17 mouse cellular contexts compared by ENCODE assay signal in the genomic region with DNA sequence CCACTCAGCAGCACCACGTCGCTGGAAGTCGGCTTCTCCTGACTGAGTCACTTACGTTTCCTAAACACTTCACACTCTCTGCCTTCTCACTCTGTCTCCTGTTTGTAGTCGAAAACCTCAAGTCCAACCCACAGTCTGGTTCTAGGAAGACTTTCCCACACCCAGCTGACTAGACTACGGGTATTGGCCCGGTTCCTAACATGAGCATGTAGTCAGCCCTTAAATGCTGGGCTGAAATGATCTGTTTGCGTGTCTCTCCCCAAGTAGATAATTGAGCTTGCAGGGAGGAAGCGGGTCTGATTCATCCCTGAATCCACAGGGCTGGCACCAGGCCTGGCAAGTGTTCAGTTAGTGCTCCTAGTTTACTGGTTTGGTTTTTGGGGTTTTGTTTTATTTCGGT. TPM values are rescaled to one million over a fixed set of nuclear protein-coding genes. Genes with fewer than 3 reads are reported as not detected.
DNase-seq lines count a peak whose midpoint lies in the region; ATAC-seq and TF ChIP-seq lines count a peak whose summit lies in the region.
"Had no signal": no experiment of that assay in that cellular context is flagged by ENCODE, and none has a peak within 500 bp of the region (broad histone marks: within the 10 kb centered on the region; RNA-seq: fewer than 3 reads in every experiment).

No protein-coding gene starts in this region.

- ATAC-seq in frontal cortex, adult (ENCODE audit: low TSS enrichment), result peak; percentile 70; the same call in 1 of the 2 replicates
- ATAC-seq: forebrain, embryonic 14.5 days; hindbrain, embryonic 16.5 days; intestine, embryonic 16.5 days; liver, embryonic 12.5 days had no signal

- H3K4me1 ChIP-seq in embryonic fibroblast, embryonic 13.5 days (ENCODE audit: control insufficient read depth, insufficient read depth, low read length), result 0 out of 2 replicates have a peak, but pooled peaks cover 2% of the 10 kb centered on the region
- H3K4me1 ChIP-seq: liver, embryonic 12.5 days; stomach, embryonic 15.5 days had no signal

- no peak for TF ChIP-seq POLR2A in embryonic fibroblast, embryonic 13.5 days (IDR thresholded peaks at IDR 0.05; ENCODE audit: low read depth, low read length)

- peak overlapping the region; percentile 32; the same call in 1 of the 2 replicates for H3K27ac ChIP-seq in embryonic fibroblast, embryonic 13.5 days (ENCODE audit: insufficient read depth, low read length)
- H3K27ac ChIP-seq: liver, embryonic 12.5 days; stomach, embryonic 15.5 days had no signal

- TF ChIP-seq CTCF in embryonic fibroblast, embryonic 13.5 days (IDR thresholded peaks at IDR 0.05; ENCODE audit: borderline replicate concordance, insufficient read depth, low read length), result no peak

- no peak overlapping the region for H3K4me3 ChIP-seq in embryonic fibroblast, embryonic 13.5 days (ENCODE audit: insufficient read depth, low read length)
- H3K4me3 ChIP-seq: liver, embryonic 12.5 days; stomach, embryonic 15.5 days had no signal

- no peak for DNase-seq in frontal cortex, postnatal 10 days (ENCODE audit: low spot score in 2 of 2)
- peak; percentile 96 for DNase-seq in 3T3-L1 (ENCODE audit: low read depth, low spot score)
- DNase-seq in MN1 (ENCODE audit: low spot score), result peak; percentile 59
- no peak for DNase-seq in embryo, embryonic 10 days (ENCODE audit: low spot score)
- DNase-seq in gastrocnemius, postnatal 25 days, result no peak
- DNase-seq: cerebellum, postnatal 14 days; embryo, embryonic 11 days; kidney, postnatal 4 days; lung, embryonic 14.5 days; right cerebral cortex, postnatal 14 days had no signal

RNA-seq across cellular contexts. Expression of a gene that starts 15.1 kb away (rescaled TPM):
- polyA plus RNA-seq in embryonic fibroblast, embryonic 13.5 days (2011; ENCODE audit: insufficient read length, low read depth, missing spikeins), result 104 and 112 TPM in 2 replicates
- 10 to 100 TPM; 31.7 to 34.2 TPM for total RNA-seq in gastrocnemius, postnatal 25 days (2021)

RNA-seq across cellular contexts. Expression of a gene that starts 15.1 kb away (rescaled TPM):
- 59.9 and 65.4 TPM in 2 replicates for polyA plus RNA-seq in embryonic fibroblast, embryonic 13.5 days (2011; ENCODE audit: insufficient read length, low read depth, missing spikeins)
- 1 to 10 TPM; 3.5 to 4.0 TPM for total RNA-seq in gastrocnemius, postnatal 25 days (2021)

RNA-seq across cellular contexts. Expression of a gene that starts 56.5 kb away (rescaled TPM):
- polyA plus RNA-seq in embryonic fibroblast, embryonic 13.5 days (2011; ENCODE audit: insufficient read length, low read depth, missing spikeins), result 7.0 and 11.0 TPM in 2 replicates
- total RNA-seq in gastrocnemius, postnatal 25 days (2021), result 1 to 10 TPM; 1.3 to 2.0 TPM

Comparison
In these comparisons a context has a peak if more than half of its experiments do, and no peak if none do; other contexts are left out.
1. DNase-seq: peak in 3T3-L1 (single experiment) and MN1 (single experiment); none in frontal cortex, postnatal 10 days (0 of 2), embryo, embryonic 10 days (single experiment) and gastrocnemius, postnatal 25 days (single experiment).